Mouse (Mus musculus): ENCODE data around the gene Daam2. TPM values are rescaled to one million over a fixed set of nuclear protein-coding genes. Genes with fewer than 3 reads are reported as not detected.

Daam2 gene
- total RNA-seq, 1 experiment, result 0.13 TPM

DNA sequence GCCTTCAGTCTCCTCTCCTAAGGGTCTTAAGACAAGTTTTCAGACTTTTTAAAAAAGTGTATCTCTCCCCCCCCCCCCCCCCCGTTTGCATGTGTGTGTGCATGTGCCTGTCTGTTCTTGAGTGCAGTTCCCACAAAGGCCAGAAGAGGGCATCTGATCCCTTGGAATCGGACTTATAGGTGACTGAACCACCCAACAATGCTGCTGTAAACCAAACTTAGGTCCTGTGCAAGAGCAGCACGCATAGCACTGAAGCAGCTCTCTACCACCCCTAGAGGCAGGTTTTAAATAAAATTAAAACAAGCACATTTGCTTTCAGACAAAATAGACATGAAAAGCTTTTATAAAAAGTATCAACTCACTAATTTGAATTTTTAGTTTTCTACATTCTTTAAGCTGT is 33.9 kb downstream of the Daam2 start:
- Histone ChIP-seq H3K9ac (ENCODE audit: insufficient read depth, low read depth, low read length, poor library complexity, severe bottlenecking) (no peak overlapping the region), H3K9me3 (ENCODE audit: control insufficient read depth, insufficient read depth, low read depth, low read length) (no peaks in the 10 kb centered on the region), H3K36me3 (ENCODE audit: control insufficient read depth, insufficient read depth, low read length, poor library complexity, severe bottlenecking) (no peaks in the 10 kb centered on the region), H3K4me3 (ENCODE audit: insufficient read depth in 1 of 2, low read depth in 1 of 2, low read length in 2 of 2, poor library complexity in 1 of 2, severe bottlenecking in 1 of 2) (no peak overlapping the region), H3K27ac (ENCODE audit: insufficient read depth, low read depth, low read length, poor library complexity, severe bottlenecking) (no peak overlapping the region), H3K4me1 (ENCODE audit: control insufficient read depth in 2 of 2, insufficient read depth in 2 of 2, low read length in 2 of 2, poor library complexity in 1 of 2) (no peaks in the 10 kb centered on the region)
- in situ Hi-C loops (cut with MboI; ENCODE audit: low sequenced_read_pairs in 2 of 2, unreplicated experiment in 2 of 2), result loop anchor here in 1 of 2 experiments (10.0 kb wide), 1 partner anchor 365 kb away; no protein-coding TSS in a partner anchor
- no peak for TF ChIP-seq ZNF384 (IDR thresholded peaks at IDR 0.05; ENCODE audit: low read depth, low read length)
- TF ChIP-seq ZC3H11A (IDR thresholded peaks at IDR 0.05; ENCODE audit: borderline replicate concordance, low read depth, low read length), result peak; percentile 79; the same call in 1 of the 2 replicates
- TF ChIP-seq HCFC1 (IDR thresholded peaks at IDR 0.05; ENCODE audit: borderline replicate concordance, insufficient read depth, low read length), result no peak
- TF ChIP-seq MAFK (IDR thresholded peaks at IDR 0.05; ENCODE audit: insufficient read depth, low read depth, low read length), result no peak
- DNase-seq (ENCODE audit: low read depth, low spot score), result peak; percentile 68

DNA sequence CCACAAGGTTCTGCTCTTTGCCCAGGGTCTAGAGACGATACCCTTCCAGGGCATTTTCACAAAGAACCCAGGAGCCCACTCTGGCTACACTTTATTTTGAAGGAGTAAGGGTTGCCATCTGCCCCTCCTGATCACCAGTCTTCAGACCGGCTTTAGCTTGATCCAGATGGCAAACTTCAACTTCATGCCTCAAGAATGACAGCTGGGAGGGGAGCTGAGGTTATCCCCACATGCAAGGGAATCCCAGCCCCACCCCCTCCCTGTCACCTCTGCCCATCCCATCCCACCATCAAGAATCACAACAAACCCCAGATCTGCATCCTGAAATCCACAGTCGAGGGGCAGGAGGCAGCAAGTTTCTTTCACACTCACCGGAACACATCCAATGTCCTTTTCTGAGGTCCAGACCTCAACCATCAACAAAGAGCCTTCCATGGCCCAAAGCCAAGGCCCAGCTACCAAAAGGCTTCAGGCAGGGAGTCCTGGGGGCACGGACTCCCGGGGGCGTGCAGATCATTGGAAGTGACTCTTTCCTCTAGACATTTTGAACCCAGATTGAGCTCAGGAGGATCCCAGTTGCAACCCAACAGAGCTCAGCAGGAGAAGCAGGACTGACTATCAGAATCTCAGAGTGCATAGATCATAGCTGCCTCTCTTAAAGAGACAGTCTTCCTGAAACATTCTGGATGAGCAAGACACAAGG is 35.5 kb downstream of the Daam2 start:
- Histone ChIP-seq H3K4me1 (ENCODE audit: control insufficient read depth in 2 of 2, insufficient read depth in 2 of 2, low read length in 2 of 2, poor library complexity in 1 of 2) (no peaks in the 10 kb centered on the region), H3K9me3 (ENCODE audit: control insufficient read depth, insufficient read depth, low read depth, low read length) (no peaks in the 10 kb centered on the region), H3K27ac (ENCODE audit: insufficient read depth, low read depth, low read length, poor library complexity, severe bottlenecking) (no peak overlapping the region), H3K4me3 (ENCODE audit: insufficient read depth in 1 of 2, low read depth in 1 of 2, low read length in 2 of 2, poor library complexity in 1 of 2, severe bottlenecking in 1 of 2) (no peak overlapping the region), H3K36me3 (ENCODE audit: control insufficient read depth, insufficient read depth, low read length, poor library complexity, severe bottlenecking) (no peaks in the 10 kb centered on the region), H3K9ac (ENCODE audit: insufficient read depth, low read depth, low read length, poor library complexity, severe bottlenecking) (no peak overlapping the region)
- DNase-seq (ENCODE audit: low read depth, low spot score), result no peak
- in situ Hi-C loops (cut with MboI; ENCODE audit: low sequenced_read_pairs in 2 of 2, unreplicated experiment in 2 of 2), result no loop called here
- TF ChIP-seq ZNF384 (IDR thresholded peaks at IDR 0.05; ENCODE audit: low read depth, low read length) (no peak), HCFC1 (IDR thresholded peaks at IDR 0.05; ENCODE audit: borderline replicate concordance, insufficient read depth, low read length) (no peak), MAFK (IDR thresholded peaks at IDR 0.05; ENCODE audit: insufficient read depth, low read depth, low read length) (no peak)

DNA sequence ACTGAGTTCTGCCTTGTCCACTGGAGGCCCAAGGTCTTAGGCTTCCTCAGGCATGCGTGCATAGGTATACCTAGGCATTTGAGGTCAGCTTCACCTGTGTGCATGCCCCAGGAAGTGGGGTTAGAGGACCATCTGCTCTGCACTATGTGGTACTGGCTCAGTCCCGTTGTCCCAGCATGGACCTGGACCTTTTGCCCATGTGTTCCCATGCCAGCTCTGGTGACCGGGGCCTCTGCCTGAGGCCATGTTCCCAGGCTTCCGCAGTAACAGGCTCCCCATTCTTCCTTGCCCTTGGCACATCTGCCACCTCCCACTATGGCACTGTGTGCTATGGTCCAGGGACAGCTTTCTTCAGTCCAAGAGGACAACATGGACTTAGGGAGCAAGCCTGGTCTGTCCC is 36.1 kb downstream of the Daam2 start:
- Histone ChIP-seq H3K9me3 (ENCODE audit: control insufficient read depth, insufficient read depth, low read depth, low read length) (no peaks in the 10 kb centered on the region), H3K4me3 (ENCODE audit: insufficient read depth in 1 of 2, low read depth in 1 of 2, low read length in 2 of 2, poor library complexity in 1 of 2, severe bottlenecking in 1 of 2) (no peak overlapping the region), H3K4me1 (ENCODE audit: control insufficient read depth in 2 of 2, insufficient read depth in 2 of 2, low read length in 2 of 2, poor library complexity in 1 of 2) (no peaks in the 10 kb centered on the region), H3K9ac (ENCODE audit: insufficient read depth, low read depth, low read length, poor library complexity, severe bottlenecking) (no peak overlapping the region), H3K27ac (ENCODE audit: insufficient read depth, low read depth, low read length, poor library complexity, severe bottlenecking) (no peak overlapping the region), H3K36me3 (ENCODE audit: control insufficient read depth, insufficient read depth, low read length, poor library complexity, severe bottlenecking) (no peaks in the 10 kb centered on the region)
- TF ChIP-seq ZNF384 (IDR thresholded peaks at IDR 0.05; ENCODE audit: low read depth, low read length) (no peak), HCFC1 (IDR thresholded peaks at IDR 0.05; ENCODE audit: borderline replicate concordance, insufficient read depth, low read length) (no peak), MAFK (IDR thresholded peaks at IDR 0.05; ENCODE audit: insufficient read depth, low read depth, low read length) (no peak), CHD2 (IDR thresholded peaks at IDR 0.05; ENCODE audit: low read depth, low read length) (no peak), ZC3H11A (IDR thresholded peaks at IDR 0.05; ENCODE audit: borderline replicate concordance, low read depth, low read length) (no peak)
- no peak for DNase-seq (ENCODE audit: low read depth, low spot score)
- in situ Hi-C loops (cut with MboI; ENCODE audit: low sequenced_read_pairs in 2 of 2, unreplicated experiment in 2 of 2), result no loop called here

DNA sequence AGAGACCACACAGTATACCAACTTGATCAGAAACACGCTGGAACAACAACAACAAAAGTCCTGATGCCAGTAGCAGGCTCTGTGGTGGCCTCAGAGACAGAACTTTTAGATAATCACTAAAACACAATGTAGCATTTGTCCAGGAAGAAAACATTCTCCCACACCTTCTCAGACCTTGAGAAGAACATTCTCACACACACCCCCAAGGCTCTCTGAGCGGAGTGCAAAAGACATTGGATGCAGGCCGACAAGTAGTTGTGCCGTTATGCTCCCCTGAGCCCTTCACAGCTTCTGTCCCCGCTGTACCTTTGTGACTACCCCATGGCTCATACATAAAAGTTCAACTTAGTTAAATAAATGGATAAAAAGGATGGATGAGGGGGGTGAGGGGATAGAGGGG is 37.6 kb downstream of the Daam2 start:
- H3K9ac ChIP-seq (ENCODE audit: insufficient read depth, low read depth, low read length, poor library complexity, severe bottlenecking), result no peak overlapping the region
- no peak overlapping the region for H3K27ac ChIP-seq (ENCODE audit: insufficient read depth, low read depth, low read length, poor library complexity, severe bottlenecking)
- no peaks in the 10 kb centered on the region for H3K4me1 ChIP-seq (ENCODE audit: control insufficient read depth in 2 of 2, insufficient read depth in 2 of 2, low read length in 2 of 2, poor library complexity in 1 of 2)
- no peaks in the 10 kb centered on the region for H3K9me3 ChIP-seq (ENCODE audit: control insufficient read depth, insufficient read depth, low read depth, low read length)
- no peak for TF ChIP-seq ZNF384 (IDR thresholded peaks at IDR 0.05; ENCODE audit: low read depth, low read length)
- TF ChIP-seq CHD2 (IDR thresholded peaks at IDR 0.05; ENCODE audit: low read depth, low read length), result no peak
- no peak for TF ChIP-seq HCFC1 (IDR thresholded peaks at IDR 0.05; ENCODE audit: borderline replicate concordance, insufficient read depth, low read length)
- no peak for DNase-seq (ENCODE audit: low read depth, low spot score)
- H3K4me3 ChIP-seq (ENCODE audit: insufficient read depth in 1 of 2, low read depth in 1 of 2, low read length in 2 of 2, poor library complexity in 1 of 2, severe bottlenecking in 1 of 2), result no peak overlapping the region
- in situ Hi-C loops (cut with MboI; ENCODE audit: low sequenced_read_pairs in 2 of 2, unreplicated experiment in 2 of 2), result no loop called here
- H3K36me3 ChIP-seq (ENCODE audit: control insufficient read depth, insufficient read depth, low read length, poor library complexity, severe bottlenecking), result no peaks in the 10 kb centered on the region

DNA sequence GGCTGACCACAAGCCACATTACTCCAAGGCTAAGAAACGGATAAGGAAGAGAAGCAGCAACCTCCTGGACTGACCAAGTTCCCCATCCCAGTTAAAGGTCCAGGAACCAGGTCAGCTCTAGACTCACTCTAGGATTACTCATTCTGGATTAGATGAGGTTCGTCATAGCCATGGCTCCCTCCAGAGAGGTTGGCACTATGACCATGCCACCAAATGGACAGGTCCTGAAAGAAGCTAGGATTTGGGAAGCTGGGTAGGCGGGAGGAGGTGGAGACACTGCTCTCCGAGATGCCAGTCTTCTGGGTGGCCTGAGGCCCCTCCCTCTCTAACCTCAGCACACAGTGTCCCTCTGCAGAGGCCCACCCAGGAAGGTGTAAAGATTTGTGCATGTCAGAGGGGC is 38.2 kb downstream of the Daam2 start:
- no peak overlapping the region for H3K9ac ChIP-seq (ENCODE audit: insufficient read depth, low read depth, low read length, poor library complexity, severe bottlenecking)
- no peaks in the 10 kb centered on the region for H3K4me1 ChIP-seq (ENCODE audit: control insufficient read depth in 2 of 2, insufficient read depth in 2 of 2, low read length in 2 of 2, poor library complexity in 1 of 2)
- no peaks in the 10 kb centered on the region for H3K9me3 ChIP-seq (ENCODE audit: control insufficient read depth, insufficient read depth, low read depth, low read length)
- no peak for DNase-seq (ENCODE audit: low read depth, low spot score)
- TF ChIP-seq MAFK (IDR thresholded peaks at IDR 0.05; ENCODE audit: insufficient read depth, low read depth, low read length) (no peak), ZC3H11A (IDR thresholded peaks at IDR 0.05; ENCODE audit: borderline replicate concordance, low read depth, low read length) (no peak), ZNF384 (IDR thresholded peaks at IDR 0.05; ENCODE audit: low read depth, low read length) (no peak), HCFC1 (IDR thresholded peaks at IDR 0.05; ENCODE audit: borderline replicate concordance, insufficient read depth, low read length) (no peak), CHD2 (IDR thresholded peaks at IDR 0.05; ENCODE audit: low read depth, low read length) (no peak)
- no peaks in the 10 kb centered on the region for H3K36me3 ChIP-seq (ENCODE audit: control insufficient read depth, insufficient read depth, low read length, poor library complexity, severe bottlenecking)
- in situ Hi-C loops (cut with MboI; ENCODE audit: low sequenced_read_pairs in 2 of 2, unreplicated experiment in 2 of 2), result no loop called here
- H3K4me3 ChIP-seq (ENCODE audit: insufficient read depth in 1 of 2, low read depth in 1 of 2, low read length in 2 of 2, poor library complexity in 1 of 2, severe bottlenecking in 1 of 2), result no peak overlapping the region
- no peak overlapping the region for H3K27ac ChIP-seq (ENCODE audit: insufficient read depth, low read depth, low read length, poor library complexity, severe bottlenecking)
